Mouse (Mus musculus): ENCODE results near the gene Foxo1. TPM values are rescaled to one million over a fixed set of nuclear protein-coding genes. Genes with fewer than 3 reads are reported as not detected.

Foxo1 gene
- total and polyA plus RNA-seq, 3 experiments, result 0.31 to 2.5 TPM; not detected in 1

- Histone ChIP-seq H3K4me1 (ENCODE audit: control insufficient read depth in 1 of 2, insufficient read depth in 2 of 2, low read length in 2 of 2) (no peaks in the 10 kb centered on the region), H3K4me3 (ENCODE audit: control insufficient read depth in 1 of 2, insufficient read depth in 1 of 2, low read depth in 2 of 2, low read length in 2 of 2) (no peak overlapping the region), H3K36me3 (ENCODE audit: control insufficient read depth in 1 of 2, insufficient read depth in 2 of 2, low read length in 2 of 2) (no peaks in the 10 kb centered on the region), H3K79me2 (ENCODE audit: control insufficient read depth, insufficient read depth, low read length, poor library complexity) (no peaks in the 10 kb centered on the region), H3K9me3 (replicated peaks; ENCODE audit: insufficient read depth, low read length) (no peaks in the 10 kb centered on the region), H3K9ac (ENCODE audit: control insufficient read depth, low read depth, low read length, poor library complexity, severe bottlenecking) (no peak overlapping the region), H3K27me3 (ENCODE audit: control insufficient read depth in 1 of 2, insufficient read depth in 2 of 2, low read length in 2 of 2) (no peaks in the 10 kb centered on the region; a peak in 1 of 4 replicates), H3K27ac (ENCODE audit: control insufficient read depth, low read depth, low read length) (no peak overlapping the region)
- no peak for TF ChIP-seq POLR2AphosphoS5 (IDR thresholded peaks at IDR 0.05; ENCODE audit: borderline replicate concordance, low read depth, low read length)
- TF ChIP-seq JUND (IDR thresholded peaks at IDR 0.05; ENCODE audit: low read depth, low read length), result no peak
- TF ChIP-seq USF1 (IDR thresholded peaks at IDR 0.05; ENCODE audit: low read depth, low read length), result no peak
- TF ChIP-seq BHLHE40 (IDR thresholded peaks at IDR 0.05; ENCODE audit: borderline replicate concordance, low read depth, low read length), result no peak
- no peak for TF ChIP-seq MAZ (IDR thresholded peaks at IDR 0.05; ENCODE audit: low read depth, low read length)
- TF ChIP-seq MAFK (IDR thresholded peaks at IDR 0.05; ENCODE audit: borderline replicate concordance, low read depth, low read length), result no peak
- TF ChIP-seq GATA1 (IDR thresholded peaks at IDR 0.05; ENCODE audit: low read depth, low read length), result no peak
- no peak for TF ChIP-seq GABPA (IDR thresholded peaks at IDR 0.05; ENCODE audit: low read depth, low read length)
- no peak for TF ChIP-seq ZNF384 (IDR thresholded peaks at IDR 0.05; ENCODE audit: low read depth, low read length)
- DNase-seq (ENCODE audit: low read depth, low spot score), result no peak
Observed at GRCm38 (mm10) chr3:52376974-52377373, 108.8 kb downstream of the Foxo1 start.

- H3K9me3 ChIP-seq (replicated peaks; ENCODE audit: insufficient read depth, low read length), result no peaks in the 10 kb centered on the region
- H3K36me3 ChIP-seq (ENCODE audit: control insufficient read depth in 1 of 2, insufficient read depth in 2 of 2, low read length in 2 of 2), result no peaks in the 10 kb centered on the region
- no peak for TF ChIP-seq USF2 (IDR thresholded peaks at IDR 0.05; ENCODE audit: borderline replicate concordance in 1 of 2, insufficient read depth in 1 of 2, low read depth in 1 of 2, low read length in 2 of 2)
- no peak for TF ChIP-seq POLR2AphosphoS2 (IDR thresholded peaks at IDR 0.05; ENCODE audit: low read length)
- H3K79me2 ChIP-seq (ENCODE audit: control insufficient read depth, insufficient read depth, low read length, poor library complexity), result no peaks in the 10 kb centered on the region
- H3K4me3 ChIP-seq (ENCODE audit: control insufficient read depth in 1 of 2, insufficient read depth in 1 of 2, low read depth in 2 of 2, low read length in 2 of 2), result no peak overlapping the region
- no peak overlapping the region for H3K27ac ChIP-seq (ENCODE audit: control insufficient read depth, low read depth, low read length)
- no peaks in the 10 kb centered on the region for H3K27me3 ChIP-seq (ENCODE audit: control insufficient read depth in 1 of 2, insufficient read depth in 2 of 2, low read length in 2 of 2)
- no peaks in the 10 kb centered on the region for H3K4me1 ChIP-seq (ENCODE audit: control insufficient read depth in 1 of 2, insufficient read depth in 2 of 2, low read length in 2 of 2)
- H3K9ac ChIP-seq (ENCODE audit: control insufficient read depth, low read depth, low read length, poor library complexity, severe bottlenecking), result no peak overlapping the region
- DNase-seq (ENCODE audit: low read depth, low spot score), result no peak
Observed at GRCm38 (mm10) chr3:52383351-52383750, 115.2 kb downstream of the Foxo1 start.

GRCm38 (mm10) chr3:52386343-52386742 lies 118.2 kb downstream of the Foxo1 start:
- no peaks in the 10 kb centered on the region for H3K79me2 ChIP-seq (ENCODE audit: control insufficient read depth, insufficient read depth, low read length, poor library complexity)
- DNase-seq (ENCODE audit: low read depth, low spot score), result no peak
- no peak overlapping the region for H3K27ac ChIP-seq (ENCODE audit: control insufficient read depth, low read depth, low read length)
- H3K9ac ChIP-seq (ENCODE audit: control insufficient read depth, low read depth, low read length, poor library complexity, severe bottlenecking), result no peak overlapping the region
- no peaks in the 10 kb centered on the region for H3K36me3 ChIP-seq (ENCODE audit: control insufficient read depth in 1 of 2, insufficient read depth in 2 of 2, low read length in 2 of 2)
- H3K27me3 ChIP-seq (ENCODE audit: control insufficient read depth in 1 of 2, insufficient read depth in 2 of 2, low read length in 2 of 2), result no peaks in the 10 kb centered on the region
- H3K4me3 ChIP-seq (ENCODE audit: control insufficient read depth in 1 of 2, insufficient read depth in 1 of 2, low read depth in 2 of 2, low read length in 2 of 2), result no peak overlapping the region
- no peaks in the 10 kb centered on the region for H3K9me3 ChIP-seq (replicated peaks; ENCODE audit: insufficient read depth, low read length)
- TF ChIP-seq CHD2 (IDR thresholded peaks at IDR 0.05; ENCODE audit: low read length) (no peak), MAX (IDR thresholded peaks at IDR 0.05; ENCODE audit: low read length) (no peak), MAFK (IDR thresholded peaks at IDR 0.05; ENCODE audit: borderline replicate concordance, low read depth, low read length) (no peak), POLR2A (IDR thresholded peaks at IDR 0.05; ENCODE audit: control insufficient read depth in 1 of 2, insufficient read depth in 1 of 2, low read depth in 1 of 2, low read length in 2 of 2, poor library complexity in 1 of 2) (no peak), ELF1 (IDR thresholded peaks at IDR 0.05; ENCODE audit: low read depth, low read length) (no peak), ZNF384 (IDR thresholded peaks at IDR 0.05; ENCODE audit: low read depth, low read length) (no peak), CTCF (IDR thresholded peaks at IDR 0.05 in 2 of 3, conservative IDR thresholded peaks at IDR 0.05 in 1 of 3; ENCODE audit: control insufficient read depth in 1 of 3, insufficient read depth in 1 of 3, low read depth in 2 of 3, low read length in 3 of 3, poor library complexity in 1 of 3, severe bottlenecking in 1 of 3) (no peak), MYC (IDR thresholded peaks at IDR 0.05; ENCODE audit: low read depth, low read length) (no peak), MEF2A (IDR thresholded peaks at IDR 0.05; ENCODE audit: extremely low read depth, insufficient replicate concordance, low read depth, low read length, poor library complexity, severe bottlenecking) (no peak), MYB (IDR thresholded peaks at IDR 0.05; ENCODE audit: low read depth, low read length) (no peak), HCFC1 (IDR thresholded peaks at IDR 0.05; ENCODE audit: low read depth, low read length) (no peak), NRF1 (IDR thresholded peaks at IDR 0.05; ENCODE audit: insufficient read depth, low read depth, low read length, poor library complexity, severe bottlenecking) (no peak), MXI1 (IDR thresholded peaks at IDR 0.05; ENCODE audit: low read depth, low read length) (no peak), GATA1 (IDR thresholded peaks at IDR 0.05; ENCODE audit: low read depth, low read length) (no peak), KAT2A (conservative IDR thresholded peaks at IDR 0.05; ENCODE audit: low read depth, low read length) (no peak), POLR2AphosphoS2 (IDR thresholded peaks at IDR 0.05; ENCODE audit: low read length) (no peak), SMC3 (IDR thresholded peaks at IDR 0.05; ENCODE audit: low read depth, low read length) (no peak)
- no peaks in the 10 kb centered on the region for H3K4me1 ChIP-seq (ENCODE audit: control insufficient read depth in 1 of 2, insufficient read depth in 2 of 2, low read length in 2 of 2)
